Mouse (Mus musculus) forebrain, embryonic 16.5 days (tissue): ENCODE measurements around the gene Eefsec. TPM values are rescaled to one million over a fixed set of nuclear protein-coding genes. Genes with fewer than 3 reads are reported as not detected.

Experiments
- ATAC-seq: fragments of 200-750 bp; cut with Nextera tagmentation; 2 replicates; pipeline ENCODE4 v1.8.0; 2017; ENCODE audit warnings: mild to moderate bottlenecking, moderate library complexity
- H3K27ac ChIP-seq: fragments of 300-500 bp; sonication (generic); 2 replicates; pipeline ENCODE4 v1.5.1; 2014; ENCODE audit warnings: low read length, control low read depth
- H3K27me3 ChIP-seq: fragments of 300-500 bp; sonication (generic); replicated peaks from 2 replicates; pipeline ENCODE4 v1.6.1; 2014; ENCODE audit warnings: low read length; ENCODE audit not compliant: control insufficient read depth, insufficient read depth
- H3K36me3 ChIP-seq: fragments of 300-500 bp; sonication (generic); 2 replicates; pipeline ENCODE4 v1.6.1; 2014; ENCODE audit not compliant: control insufficient read depth, insufficient read depth
- H3K4me1 ChIP-seq: fragments of 300-500 bp; sonication (generic); replicated peaks from 2 replicates; pipeline ENCODE4 v1.6.1; 2014; ENCODE audit warnings: low read length; ENCODE audit not compliant: control insufficient read depth, insufficient read depth
- H3K4me2 ChIP-seq: fragments of 300-500 bp; sonication (generic); 2 replicates; pipeline ENCODE4 v1.6.1; 2014; ENCODE audit warnings: mild to moderate bottlenecking, low read length, control low read depth
- H3K4me3 ChIP-seq: fragments of 300-500 bp; sonication (generic); replicated peaks from 2 replicates; pipeline ENCODE4 v1.5.1; 2014; ENCODE audit warnings: mild to moderate bottlenecking, low read length, control low read depth
- H3K9ac ChIP-seq: fragments of 300-500 bp; sonication (generic); replicated peaks from 2 replicates; pipeline ENCODE4 v1.6.1; 2014; ENCODE audit warnings: low read depth, low read length, control low read depth
- H3K9me3 ChIP-seq: fragments of 300-500 bp; sonication (generic); 2 replicates; pipeline ENCODE4 v1.6.1; 2016; ENCODE audit warnings: low read length; ENCODE audit not compliant: control insufficient read depth
- WGBS: fragments of 180-500 bp; shearing (Covaris S2); extraction: QIAGEN DNeasy Blood & Tissue Kit; methylation state at CpG from one replicate; pipeline ENCODE4 v1.1.7; 2014; 5-methylcytosine and 5-hydroxymethylcytosine counted together
- polyA plus RNA-seq: library from polyadenylated mRNA; unstranded; fragments of >200 nt; fragmentation: Nextera tagmentation; extraction: Ambion mirVana; gene quantifications from 2 replicates; pipeline ENCODE4 v1.2.1, GENCODE M21; 2015

Gene Eefsec
- polyA plus RNA-seq, 1 experiment from 2014 or later, result 29.4 TPM

DNA sequence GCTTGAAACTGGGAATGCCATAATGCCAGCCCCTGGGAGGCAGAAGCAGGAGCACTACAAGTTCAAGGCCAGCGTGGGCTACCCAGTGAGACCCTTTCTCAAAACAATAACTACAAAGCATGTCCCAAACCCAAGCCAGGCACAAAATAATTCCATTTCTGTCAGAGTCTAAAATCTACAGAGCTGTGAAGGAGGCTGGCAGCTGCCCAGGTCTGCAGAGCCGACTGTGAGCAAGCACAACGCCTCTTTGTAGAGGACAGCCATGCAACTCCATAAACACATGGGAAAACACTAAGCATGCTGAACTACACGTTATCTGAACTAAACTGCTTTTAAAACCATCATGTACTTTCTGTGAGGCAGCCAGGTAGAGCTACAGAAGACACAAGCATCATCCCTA is 7.3 kb downstream of the Eefsec start:
- Histone ChIP-seq H3K4me2 (no peak overlapping the region), H3K36me3 (no peaks in the 10 kb centered on the region), H3K4me1 (no peaks in the 10 kb centered on the region), H3K9me3 (no peaks in the 10 kb centered on the region), H3K27ac (no peak overlapping the region), H3K9ac (no peak overlapping the region), H3K27me3 (no peaks in the 10 kb centered on the region), H3K4me3 (no peak overlapping the region)
- ATAC-seq, result no peak
- 54% methylated on average over 4 of the region's 4 CpGs for WGBS

DNA sequence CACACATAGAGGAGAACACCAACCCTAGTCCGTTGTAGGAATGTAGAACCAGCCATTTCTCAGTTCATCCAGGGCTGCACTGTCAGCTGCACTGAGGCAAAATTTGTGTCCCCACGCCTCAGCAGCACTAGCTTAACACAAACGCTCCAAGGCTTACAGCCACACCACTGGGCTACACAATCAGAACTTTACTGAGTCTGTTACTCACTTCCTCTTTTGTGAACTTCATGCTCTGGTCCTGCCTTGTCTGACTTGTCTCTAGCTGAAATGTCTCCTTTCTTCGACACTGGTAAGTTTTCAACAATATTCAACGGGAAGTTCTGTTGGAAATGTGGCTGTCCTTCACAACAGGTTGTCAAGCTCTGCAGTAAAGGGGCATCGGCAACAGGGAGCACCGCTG is 10.7 kb downstream of the Eefsec start:
- WGBS, result 93% methylated on average over 7 of the region's 7 CpGs
- no peaks in the 10 kb centered on the region for H3K36me3 ChIP-seq
- ATAC-seq, result no peak
- no peak overlapping the region for H3K4me3 ChIP-seq
- H3K4me2 ChIP-seq, result no peak overlapping the region
- H3K27ac ChIP-seq, result no peak overlapping the region
- H3K9me3 ChIP-seq, result no peaks in the 10 kb centered on the region
- H3K4me1 ChIP-seq, result no peaks in the 10 kb centered on the region
- no peaks in the 10 kb centered on the region for H3K27me3 ChIP-seq
- no peak overlapping the region for H3K9ac ChIP-seq

- no peaks in the 10 kb centered on the region for H3K9me3 ChIP-seq
- ATAC-seq, result no peak
- H3K27me3 ChIP-seq, result no peaks in the 10 kb centered on the region
- no peak overlapping the region for H3K27ac ChIP-seq
- H3K4me2 ChIP-seq, result no peak overlapping the region
- no peak overlapping the region for H3K4me3 ChIP-seq
- 41% methylated on average over 4 of the region's 4 CpGs for WGBS
- no peaks in the 10 kb centered on the region for H3K36me3 ChIP-seq
- no peaks in the 10 kb centered on the region for H3K4me1 ChIP-seq
- no peak overlapping the region for H3K9ac ChIP-seq
These were observed 15.1 kb downstream of the Eefsec start for GRCm38 (mm10) chr6:88431202-88431601.

DNA sequence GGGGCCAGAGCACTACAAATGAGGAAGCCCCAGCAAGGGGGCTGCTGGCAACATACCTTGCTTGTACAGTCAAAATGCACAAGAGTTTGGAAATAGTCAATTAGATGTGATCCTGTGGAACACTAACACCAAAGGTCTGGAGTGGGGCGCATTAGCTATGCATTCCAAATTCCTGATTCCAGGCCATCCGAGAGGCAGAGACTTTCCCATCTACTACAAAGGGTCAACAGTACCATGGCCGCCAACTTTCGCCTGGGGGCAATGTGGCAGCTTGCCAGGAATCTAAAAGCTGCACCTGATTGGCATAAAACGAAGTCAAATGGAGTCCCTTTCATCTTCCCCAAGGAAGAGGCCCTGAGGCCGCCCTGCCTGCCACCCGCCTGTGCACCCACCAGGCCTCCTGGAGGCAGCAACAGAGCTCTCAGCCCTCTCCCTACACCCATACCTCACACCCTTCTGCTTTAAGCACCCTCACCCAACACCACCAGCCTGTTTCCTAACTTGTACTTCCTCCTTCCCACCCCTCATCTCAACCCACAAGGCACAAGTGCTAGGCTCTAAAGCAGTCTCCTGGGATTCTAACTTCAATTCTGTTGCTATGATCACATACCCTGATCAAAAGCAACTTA is 30.1 kb downstream of the Eefsec start:
- no peak overlapping the region for H3K4me2 ChIP-seq
- H3K9ac ChIP-seq, result no peak overlapping the region
- peak; percentile 52; the same call in 1 of the 2 replicates for ATAC-seq
- H3K9me3 ChIP-seq, result no peaks in the 10 kb centered on the region
- no peaks in the 10 kb centered on the region for H3K36me3 ChIP-seq
- peaks cover 9% of the 10 kb centered on the region for H3K4me1 ChIP-seq
- H3K27me3 ChIP-seq, result no peaks in the 10 kb centered on the region
- 25% methylated on average over 7 of the region's 7 CpGs for WGBS
- no peak overlapping the region for H3K27ac ChIP-seq
- no peak overlapping the region for H3K4me3 ChIP-seq

GRCm38 (mm10) chr6:88412604-88413003 is 33.7 kb downstream of the Eefsec start:
- no peaks in the 10 kb centered on the region for H3K9me3 ChIP-seq
- H3K4me2 ChIP-seq, result no peak overlapping the region
- H3K36me3 ChIP-seq, result no peaks in the 10 kb centered on the region
- no peak for ATAC-seq
- no peak overlapping the region for H3K4me3 ChIP-seq
- H3K9ac ChIP-seq, result no peak overlapping the region
- no peaks in the 10 kb centered on the region for H3K27me3 ChIP-seq
- 61% methylated on average over 2 of the region's 2 CpGs for WGBS
- H3K4me1 ChIP-seq, result peaks cover 14% of the 10 kb centered on the region
- no peak overlapping the region for H3K27ac ChIP-seq

DNA sequence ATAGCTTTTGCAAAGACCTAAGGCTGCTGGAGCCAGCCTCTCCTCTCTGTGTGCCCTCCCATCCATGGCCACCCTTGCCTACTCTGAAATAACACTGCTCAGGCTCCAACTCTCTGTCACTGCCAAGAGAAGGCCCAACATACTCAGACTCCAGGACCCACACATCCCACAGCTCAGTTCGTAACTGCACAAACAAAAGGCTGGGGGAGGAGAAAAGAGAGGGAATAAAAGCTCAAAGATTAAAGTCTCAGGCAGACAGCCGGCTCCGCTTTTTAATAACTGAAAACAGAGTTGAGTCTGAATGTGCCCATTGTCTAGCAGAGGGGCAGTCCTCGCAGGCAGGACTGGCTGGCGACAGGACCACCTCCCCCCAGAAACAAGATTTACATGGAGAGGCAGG is 36.8 kb downstream of the Eefsec start:
- H3K36me3 ChIP-seq, result no peaks in the 10 kb centered on the region
- no peaks in the 10 kb centered on the region for H3K9me3 ChIP-seq
- WGBS, result 1% methylated on average over 5 of the region's 5 CpGs
- H3K4me2 ChIP-seq, result no peak overlapping the region
- H3K4me3 ChIP-seq, result no peak overlapping the region
- H3K27ac ChIP-seq, result no peak overlapping the region
- H3K27me3 ChIP-seq, result no peaks in the 10 kb centered on the region
- H3K4me1 ChIP-seq, result peaks cover 6% of the 10 kb centered on the region
- peak; percentile 83 for ATAC-seq
- no peak overlapping the region for H3K9ac ChIP-seq

GRCm38 (mm10) chr6:88400451-88400850 is 45.9 kb downstream of the Eefsec start:
- H3K27me3 ChIP-seq, result no peaks in the 10 kb centered on the region
- H3K9ac ChIP-seq, result no peak overlapping the region
- H3K4me2 ChIP-seq, result no peak overlapping the region
- H3K36me3 ChIP-seq, result no peaks in the 10 kb centered on the region
- H3K9me3 ChIP-seq, result no peaks in the 10 kb centered on the region
- H3K4me1 ChIP-seq, result 0 out of 2 replicates have a peak, but pooled peaks cover 3% of the 10 kb centered on the region
- H3K4me3 ChIP-seq, result no peak overlapping the region
- 64% methylated on average over 6 of the region's 6 CpGs for WGBS
- no peak for ATAC-seq
- H3K27ac ChIP-seq, result no peak overlapping the region

DNA sequence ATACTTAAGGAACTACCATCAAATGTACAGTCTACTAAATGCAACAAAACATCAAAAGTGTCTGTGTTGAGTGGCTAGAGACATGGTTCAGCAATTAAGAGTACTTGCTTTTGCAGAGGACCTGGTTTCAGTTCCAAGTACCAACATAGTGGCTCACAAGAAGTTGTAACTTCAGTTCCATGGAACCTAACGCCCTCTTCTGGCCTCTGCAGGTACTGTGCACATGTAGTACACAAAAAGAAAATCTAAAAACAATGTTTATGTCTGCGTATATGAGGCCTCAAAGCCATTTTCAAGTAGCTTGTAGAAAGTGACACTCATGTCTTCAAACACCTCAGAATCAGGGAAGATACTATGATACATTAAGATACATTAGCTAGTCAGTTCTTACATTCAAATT is 48.4 kb downstream of the Eefsec start:
- WGBS, result 75% methylated on average over 2 of the region's 2 CpGs
- no peak for ATAC-seq
- H3K4me2 ChIP-seq, result no peak overlapping the region

DNA sequence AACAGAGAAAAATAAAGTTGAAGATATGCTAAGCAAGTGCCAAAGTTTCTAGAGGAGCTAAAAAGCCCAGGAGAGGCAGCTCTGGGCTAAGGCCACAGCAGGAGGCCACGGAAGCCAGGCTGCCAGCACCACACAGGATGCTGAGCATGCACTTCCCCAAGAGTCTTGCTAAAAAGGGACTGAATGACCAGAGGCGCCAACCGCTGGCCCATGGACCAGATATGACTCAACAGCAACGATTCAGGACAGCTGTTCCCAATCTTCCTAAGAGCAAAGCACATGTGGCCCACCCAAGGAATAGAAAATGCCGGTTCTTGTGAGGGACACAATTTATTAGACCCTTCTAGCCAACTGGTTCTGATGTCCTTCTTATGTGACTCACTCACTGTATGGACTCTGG is 57.4 kb downstream of the Eefsec start:
- H3K9me3 ChIP-seq, result no peaks in the 10 kb centered on the region
- H3K4me3 ChIP-seq, result no peak overlapping the region
- H3K36me3 ChIP-seq, result no peaks in the 10 kb centered on the region
- 68% methylated on average over 5 of the region's 5 CpGs for WGBS
- ATAC-seq, result 0 out of 2 replicates have a peak, but pooled peaks have one; percentile 7
- H3K9ac ChIP-seq, result no peak overlapping the region
- H3K4me1 ChIP-seq, result peaks cover 17% of the 10 kb centered on the region
- H3K27me3 ChIP-seq, result no peaks in the 10 kb centered on the region
- H3K4me2 ChIP-seq, result no peak overlapping the region
- no peak overlapping the region for H3K27ac ChIP-seq

More for the DNA sequence above, 48.4 kb downstream of the Eefsec start:
- Histone ChIP-seq H3K4me3 (no peak overlapping the region), H3K27me3 (no peaks in the 10 kb centered on the region), H3K4me1 (0 out of 2 replicates have a peak, but pooled peaks cover 3% of the 10 kb centered on the region), H3K27ac (no peak overlapping the region), H3K9ac (no peak overlapping the region), H3K9me3 (no peaks in the 10 kb centered on the region), H3K36me3 (no peaks in the 10 kb centered on the region)
